Mouse (Mus musculus): ENCODE data around the gene Pomt1. TPM values are rescaled to one million over a fixed set of nuclear protein-coding genes. Genes with fewer than 3 reads are reported as not detected.
A peak's percentile ranks its signal among the peaks of the same experiment; 100 is the strongest.
"Not testable (repeated sequence)": the region's sequence is repeated elsewhere in the genome, so short reads cannot be mapped to it uniquely, and the experiment has no call there.

Pomt1 gene
- polyA plus RNA-seq, 1 experiment from 2014 or later = 27.4 TPM

- Histone ChIP-seq H3K4me1 (no peaks in the 10 kb centered on the region), H3K27me3 (ENCODE audit: low read depth, poor library complexity, severe bottlenecking) (no peaks in the 10 kb centered on the region), H3K36me3 (peaks cover 74% of the 10 kb centered on the region), H3K4me3 (no peak overlapping the region), H3K27ac (replicated peaks) (no peak overlapping the region), H3K9me3 (replicated peaks) (no peaks in the 10 kb centered on the region)
- DNase-seq (ENCODE audit: low spot score) = no peak
- 83% methylated on average over 3 of the region's 3 CpGs for WGBS
Observed at GRCm38 (mm10) chr2:32295285-32295684, 58.9 kb downstream of the Pomt1 start.

GRCm38 (mm10) chr2:32295842-32296241, 59.5 kb downstream of the Pomt1 start:
- not testable (repeated sequence) for H3K27ac ChIP-seq (replicated peaks); DNase-seq (ENCODE audit: low spot score); H3K27me3 ChIP-seq (ENCODE audit: low read depth, poor library complexity, severe bottlenecking); H3K4me3 ChIP-seq; H3K9me3 ChIP-seq (replicated peaks); H3K4me1 ChIP-seq
- H3K36me3 ChIP-seq = peaks cover 78% of the 10 kb centered on the region
- WGBS = 85% methylated on average over 2 of the region's 2 CpGs

DNA sequence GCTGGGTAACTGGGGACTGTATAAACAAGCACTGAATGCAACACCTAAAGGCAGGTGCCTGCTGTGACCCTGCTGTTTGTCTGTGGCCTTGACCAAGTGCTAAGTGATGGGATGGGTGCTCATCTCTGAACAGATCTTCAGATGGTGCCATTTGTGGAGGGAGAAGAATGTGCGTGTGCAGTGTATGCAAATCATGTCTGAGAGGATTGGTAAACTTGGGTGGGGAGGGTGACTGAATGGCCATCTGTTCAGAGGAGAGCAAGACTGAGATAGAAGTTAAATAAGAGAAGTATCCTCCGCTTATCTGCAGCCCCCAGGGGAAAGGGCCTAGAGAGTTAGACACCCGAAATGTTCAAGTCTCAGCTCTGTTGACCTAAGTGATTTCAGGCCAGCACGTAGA, 63.1 kb downstream of the Pomt1 start:
- H3K4me3 ChIP-seq = no peak overlapping the region
- H3K27ac ChIP-seq (replicated peaks) = no peak overlapping the region
- no peak for DNase-seq (ENCODE audit: low spot score)
- 92% methylated on average over 4 of the region's 4 CpGs for WGBS
- no peaks in the 10 kb centered on the region for H3K9me3 ChIP-seq (replicated peaks)
- H3K36me3 ChIP-seq = peaks cover 95% of the 10 kb centered on the region
- no peaks in the 10 kb centered on the region; the same call in 1 of the 2 replicates for H3K4me1 ChIP-seq
- H3K27me3 ChIP-seq (ENCODE audit: low read depth, poor library complexity, severe bottlenecking) = no peaks in the 10 kb centered on the region

DNA sequence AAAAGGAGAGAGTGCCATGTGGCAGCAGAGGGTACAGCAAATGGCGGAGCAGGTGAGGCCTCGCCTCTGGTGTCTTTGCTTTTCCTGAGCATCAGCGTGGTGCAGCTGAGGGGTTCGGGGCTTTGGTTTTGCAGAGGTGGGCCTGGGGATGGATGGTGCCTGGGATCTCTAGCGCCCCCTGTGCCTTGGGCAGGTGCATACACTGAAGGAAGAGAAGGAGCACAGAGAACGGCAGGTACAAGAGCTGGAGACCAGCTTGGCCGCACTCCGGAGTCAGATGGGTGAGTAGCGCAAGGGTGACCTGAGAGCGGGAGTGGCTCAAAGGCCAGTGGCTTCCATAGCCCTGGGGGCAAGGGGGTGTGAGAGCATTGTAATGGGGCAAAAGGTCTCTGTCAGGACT, 66.6 kb downstream of the Pomt1 start:
- no peak for DNase-seq (ENCODE audit: low spot score)
- WGBS = 87% methylated on average over 10 of the region's 10 CpGs
- H3K27me3 ChIP-seq (ENCODE audit: low read depth, poor library complexity, severe bottlenecking) = no peaks in the 10 kb centered on the region
- peaks cover 96% of the 10 kb centered on the region for H3K36me3 ChIP-seq
- no peaks in the 10 kb centered on the region for H3K9me3 ChIP-seq (replicated peaks)
- no peak overlapping the region for H3K27ac ChIP-seq (replicated peaks)
- H3K4me1 ChIP-seq = no peaks in the 10 kb centered on the region; the same call in 1 of the 2 replicates
- H3K4me3 ChIP-seq = no peak overlapping the region

DNA sequence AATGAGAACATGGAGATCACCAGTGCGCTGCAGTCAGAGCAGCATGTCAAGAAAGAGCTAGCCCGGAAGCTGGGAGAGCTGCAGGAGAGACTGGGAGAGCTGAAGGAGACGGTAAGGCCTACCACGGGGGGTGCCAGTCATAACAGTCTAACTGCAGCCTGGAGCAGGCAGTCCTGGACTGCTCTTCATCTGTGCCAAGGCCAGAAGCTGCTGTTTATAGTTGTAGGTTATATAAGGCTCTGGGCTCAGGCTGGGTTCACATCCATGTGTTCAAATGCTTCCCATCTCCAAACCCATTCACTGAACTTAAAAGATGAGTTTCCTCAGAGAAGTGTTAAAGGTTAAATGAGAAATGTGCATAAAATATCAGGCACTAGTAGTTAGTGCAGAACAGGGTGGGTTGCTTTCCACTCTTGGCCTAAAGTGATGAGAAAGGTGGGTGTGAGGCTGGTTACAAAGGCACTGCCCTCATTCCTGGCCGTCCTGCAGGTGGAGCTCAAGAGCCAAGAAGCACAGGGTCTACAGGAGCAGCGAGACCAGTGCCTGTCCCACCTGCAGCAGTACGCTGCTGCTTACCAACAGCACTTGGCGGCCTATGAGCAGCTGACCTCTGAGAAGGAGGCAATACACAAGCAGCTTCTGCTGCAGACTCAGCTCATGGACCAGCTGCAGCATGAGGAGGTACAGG, 67.9 kb downstream of the Pomt1 start:
- DNase-seq (ENCODE audit: low spot score) = peak; percentile 55
- H3K27me3 ChIP-seq (ENCODE audit: low read depth, poor library complexity, severe bottlenecking) = no peaks in the 10 kb centered on the region
- no peak overlapping the region for H3K4me3 ChIP-seq
- WGBS = 60% methylated on average over 8 of the region's 8 CpGs
- H3K36me3 ChIP-seq = peaks cover 94% of the 10 kb centered on the region
- H3K9me3 ChIP-seq (replicated peaks) = no peaks in the 10 kb centered on the region
- H3K27ac ChIP-seq (replicated peaks) = no peak overlapping the region
- peaks cover 4% of the 10 kb centered on the region; the same call in 1 of the 2 replicates for H3K4me1 ChIP-seq

Other genes with a start within 250 kb of the Pomt1 start
- gene Fam78a, start 151.7 kb upstream of the Pomt1 start, polyA plus RNA-seq (2016; fragmentation: Nextera tagmentation; extraction: Ambion mirVana) = 1.3 and 1.6 TPM in 2 replicates
- 7.1 and 7.8 TPM in 2 replicates for gene Plpp7, start 141.1 kb upstream of the Pomt1 start, polyA plus RNA-seq (2016; fragmentation: Nextera tagmentation; extraction: Ambion mirVana)
- 41.5 and 57.6 TPM in 2 replicates for gene Prrc2b, start 85.5 kb upstream of the Pomt1 start, polyA plus RNA-seq (2016; fragmentation: Nextera tagmentation; extraction: Ambion mirVana)
- 91.4 and 91.7 TPM in 2 replicates for gene Uck1, start 23.6 kb downstream of the Pomt1 start, polyA plus RNA-seq (2016; fragmentation: Nextera tagmentation; extraction: Ambion mirVana)
- 16.7 and 21.1 TPM in 2 replicates for gene Golga2, start 50.8 kb downstream of the Pomt1 start, polyA plus RNA-seq (2016; fragmentation: Nextera tagmentation; extraction: Ambion mirVana)
- 536 and 538 TPM in 2 replicates for gene Swi5, start 51.5 kb downstream of the Pomt1 start, polyA plus RNA-seq (2016; fragmentation: Nextera tagmentation; extraction: Ambion mirVana)
- gene Ciz1, start 115.7 kb downstream of the Pomt1 start, polyA plus RNA-seq (2016; fragmentation: Nextera tagmentation; extraction: Ambion mirVana) = 60.5 and 69.8 TPM in 2 replicates
- gene Dnm1, start 116.7 kb downstream of the Pomt1 start, polyA plus RNA-seq (2016; fragmentation: Nextera tagmentation; extraction: Ambion mirVana) = 9.0 and 12.2 TPM in 2 replicates
- 39.4 and 44.3 TPM in 2 replicates for gene 1110008P14Rik, start 145.3 kb downstream of the Pomt1 start, polyA plus RNA-seq (2016; fragmentation: Nextera tagmentation; extraction: Ambion mirVana)
- 0.20 TPM in 1 of 2 replicates, not detected in the other for gene Lcn2, start 151.7 kb downstream of the Pomt1 start, polyA plus RNA-seq (2016; fragmentation: Nextera tagmentation; extraction: Ambion mirVana)
- 26.2 and 28.8 TPM in 2 replicates for gene Ptges2, start 159.3 kb downstream of the Pomt1 start, polyA plus RNA-seq (2016; fragmentation: Nextera tagmentation; extraction: Ambion mirVana)
- gene Naif1, start 213.9 kb downstream of the Pomt1 start, polyA plus RNA-seq (2016; fragmentation: Nextera tagmentation; extraction: Ambion mirVana) = 5.9 and 6.4 TPM in 2 replicates
- gene Slc25a25, start 214.9 kb downstream of the Pomt1 start, polyA plus RNA-seq (2016; fragmentation: Nextera tagmentation; extraction: Ambion mirVana) = 29.2 and 35.7 TPM in 2 replicates

Measured in midbrain, embryonic 10.5 days (tissue).